In genomic region chr8:79381771-79382170, GRCm38 (mm10) we compare ENCODE assay signal across 9 mouse cellular contexts. TPM values are rescaled to one million over a fixed set of nuclear protein-coding genes. Genes with fewer than 3 reads are reported as not detected.
A peak's percentile ranks its signal among the peaks of the same experiment; 100 is the strongest.
DNase-seq lines count a peak whose midpoint lies in the region; ATAC-seq and TF ChIP-seq lines count a peak whose summit lies in the region.
"Had no signal": no experiment of that assay in that cellular context is flagged by ENCODE, and none has a peak within 500 bp of the region (broad histone marks: within the 10 kb centered on the region; RNA-seq: fewer than 3 reads in every experiment).

No protein-coding gene starts in this region.

- peaks cover 56% of the 10 kb centered on the region for H3K4me1 ChIP-seq in hindbrain, embryonic 12.5 days
- peaks cover 18% of the 10 kb centered on the region for H3K4me1 ChIP-seq in hindbrain, postnatal 0 days (ENCODE audit: insufficient read depth, low read length)
- peaks cover 68% of the 10 kb centered on the region for H3K4me1 ChIP-seq in neural tube, embryonic 13.5 days (replicated peaks)
- H3K4me1 ChIP-seq in neural tube, embryonic 15.5 days, result peaks cover 47% of the 10 kb centered on the region
- peaks cover 31% of the 10 kb centered on the region for H3K4me1 ChIP-seq in neural tube, embryonic 14.5 days (ENCODE audit: control insufficient read depth, insufficient read depth, low read length)

- DNase-seq in hindbrain, postnatal 0 days (ENCODE audit: low spot score), result no peak
- DNase-seq in forelimb bud, embryonic 11.5 days (ENCODE audit: low read depth, low spot score), result peak; percentile 58
- no peak for DNase-seq in layer of hippocampus, postnatal 25 days (ENCODE audit: extremely low spot score in 1 of 2, low spot score in 1 of 2)
- no peak for DNase-seq in thymus, postnatal 25 days
- DNase-seq: cerebellum, adult 11-12 months had no signal

- no peak overlapping the region for H3K4me3 ChIP-seq in hindbrain, embryonic 12.5 days
- H3K4me3 ChIP-seq in hindbrain, postnatal 0 days (ENCODE audit: low read length), result no peak overlapping the region
- no peak overlapping the region for H3K4me3 ChIP-seq in neural tube, embryonic 13.5 days
- no peak overlapping the region for H3K4me3 ChIP-seq in neural tube, embryonic 15.5 days (replicated peaks)
- no peak overlapping the region for H3K4me3 ChIP-seq in neural tube, embryonic 14.5 days (ENCODE audit: low read depth, low read length)

- no peak overlapping the region for H3K4me2 ChIP-seq in hindbrain, embryonic 12.5 days (replicated peaks)
- no peak overlapping the region for H3K4me2 ChIP-seq in hindbrain, postnatal 0 days (ENCODE audit: low read depth, low read length)
- H3K4me2 ChIP-seq in neural tube, embryonic 13.5 days, result no peak overlapping the region
- no peak overlapping the region for H3K4me2 ChIP-seq in neural tube, embryonic 15.5 days
- H3K4me2 ChIP-seq in neural tube, embryonic 14.5 days (ENCODE audit: low read depth, low read length), result no peak overlapping the region

- peaks cover 4% of the 10 kb centered on the region; the same call in 1 of the 2 replicates for H3K36me3 ChIP-seq in hindbrain, embryonic 12.5 days
- no peaks in the 10 kb centered on the region for H3K36me3 ChIP-seq in hindbrain, postnatal 0 days (ENCODE audit: insufficient read depth, low read length)
- no peaks in the 10 kb centered on the region for H3K36me3 ChIP-seq in neural tube, embryonic 13.5 days
- H3K36me3 ChIP-seq in neural tube, embryonic 15.5 days, result no peaks in the 10 kb centered on the region
- H3K36me3 ChIP-seq in neural tube, embryonic 14.5 days (ENCODE audit: control insufficient read depth, insufficient read depth, low read length), result no peaks in the 10 kb centered on the region

- H3K27ac ChIP-seq in hindbrain, embryonic 12.5 days, result no peak overlapping the region
- H3K27ac ChIP-seq in hindbrain, postnatal 0 days, result no peak overlapping the region
- H3K27ac ChIP-seq in neural tube, embryonic 13.5 days (replicated peaks), result peak overlapping the region; percentile 2; the same call in 1 of the 2 replicates
- no peak overlapping the region for H3K27ac ChIP-seq in neural tube, embryonic 15.5 days (replicated peaks)
- no peak overlapping the region for H3K27ac ChIP-seq in neural tube, embryonic 14.5 days (ENCODE audit: low read depth, low read length)

- ATAC-seq in hindbrain, embryonic 12.5 days (ENCODE audit: low FRiP score), result peak; percentile 31; the same call in 1 of the 2 replicates
- no peak for ATAC-seq in hindbrain, postnatal 0 days
- ATAC-seq in neural tube, embryonic 13.5 days (ENCODE audit: low read depth), result peak; percentile 33; the same call in 1 of the 2 replicates
- no peak for ATAC-seq in neural tube, embryonic 15.5 days (ENCODE audit: low FRiP score)
- peak; percentile 35 for ATAC-seq in neural tube, embryonic 14.5 days (ENCODE audit: low read depth)

- H3K9ac ChIP-seq in hindbrain, embryonic 12.5 days, result no peak overlapping the region
- no peak overlapping the region for H3K9ac ChIP-seq in hindbrain, postnatal 0 days (replicated peaks; ENCODE audit: low read length)
- H3K9ac ChIP-seq in neural tube, embryonic 13.5 days, result no peak overlapping the region
- H3K9ac ChIP-seq in neural tube, embryonic 15.5 days (replicated peaks), result no peak overlapping the region
- no peak overlapping the region for H3K9ac ChIP-seq in neural tube, embryonic 14.5 days (replicated peaks; ENCODE audit: low read depth, low read length)

- WGBS in hindbrain, embryonic 12.5 days, result 56% methylated on average over 6 of the region's 6 CpGs
- WGBS in hindbrain, postnatal 0 days, result 37% methylated on average over 6 of the region's 6 CpGs
- 26% methylated on average over 6 of the region's 6 CpGs for WGBS in neural tube, embryonic 13.5 days
- 32% methylated on average over 6 of the region's 6 CpGs for WGBS in neural tube, embryonic 15.5 days
- WGBS in neural tube, embryonic 14.5 days, result 31% methylated on average over 6 of the region's 6 CpGs

- H3K9me3 ChIP-seq in hindbrain, embryonic 12.5 days (replicated peaks), result 0 out of 2 replicates have a peak, but pooled peaks cover 4% of the 10 kb centered on the region
- no peaks in the 10 kb centered on the region for H3K9me3 ChIP-seq in hindbrain, postnatal 0 days (ENCODE audit: low read length)
- H3K9me3 ChIP-seq in neural tube, embryonic 13.5 days, result no peaks in the 10 kb centered on the region
- H3K9me3 ChIP-seq in neural tube, embryonic 15.5 days (replicated peaks), result no peaks in the 10 kb centered on the region
- H3K9me3 ChIP-seq in neural tube, embryonic 14.5 days (ENCODE audit: control insufficient read depth, low read length), result no peaks in the 10 kb centered on the region

- TF ChIP-seq CTCF in hindbrain, postnatal 0 days (IDR thresholded peaks at IDR 0.05; ENCODE audit: low read depth), result no peak

- H3K27me3 ChIP-seq in hindbrain, embryonic 12.5 days, result no peaks in the 10 kb centered on the region
- no peaks in the 10 kb centered on the region for H3K27me3 ChIP-seq in hindbrain, postnatal 0 days (ENCODE audit: insufficient read depth, low read length)
- H3K27me3 ChIP-seq in neural tube, embryonic 13.5 days, result no peaks in the 10 kb centered on the region
- H3K27me3 ChIP-seq in neural tube, embryonic 15.5 days (replicated peaks), result no peaks in the 10 kb centered on the region
- H3K27me3 ChIP-seq in neural tube, embryonic 14.5 days (ENCODE audit: control insufficient read depth, insufficient read depth, low read length), result no peaks in the 10 kb centered on the region

RNA-seq across cellular contexts. Expression of gene Smad1, which starts 17.5 kb away (rescaled TPM):
- polyA plus RNA-seq in hindbrain, embryonic 12.5 days (2016; fragmentation: Nextera tagmentation; extraction: Ambion mirVana), result 76.9 and 82.3 TPM in 2 replicates
- total RNA-seq in hindbrain, postnatal 0 days (2014; rRNA removed), result 69.8 and 77.2 TPM in 2 replicates
- polyA plus RNA-seq in hindbrain, postnatal 0 days (2015; fragmentation: Nextera tagmentation; extraction: Ambion mirVana), result 49.1 and 50.1 TPM in 2 replicates
- 68.7 and 72.1 TPM in 2 replicates for polyA plus RNA-seq in neural tube, embryonic 13.5 days (2015; fragmentation: Nextera tagmentation; extraction: Ambion mirVana)
- 54.3 and 59.0 TPM in 2 replicates for polyA plus RNA-seq in neural tube, embryonic 15.5 days (2015; fragmentation: Nextera tagmentation; extraction: Ambion mirVana)
- 73.5 and 92.4 TPM in 2 replicates for polyA plus RNA-seq in neural tube, embryonic 14.5 days (2014; fragmentation: Nextera tagmentation; extraction: Ambion mirVana)
- 10 to 100 TPM; 23.9 to 24.4 TPM for total RNA-seq in layer of hippocampus, postnatal 25 days (2021)

Comparison
In these comparisons a context has a peak if more than half of its experiments do, and no peak if none do; other contexts are left out.
1. ATAC-seq: peak in hindbrain, embryonic 12.5 days (single experiment), neural tube, embryonic 13.5 days (single experiment) and neural tube, embryonic 14.5 days (single experiment); none in hindbrain, postnatal 0 days (single experiment) and neural tube, embryonic 15.5 days (single experiment).